Mouse (Mus musculus) lung, postnatal 14 days (tissue): ENCODE data around the gene Rhox2a.
"Not testable (repeated sequence)": the region's sequence is repeated elsewhere in the genome, so short reads cannot be mapped to it uniquely, and the experiment has no call there.

Source experiments
- DNase-seq: peaks from one replicate; pipeline ENCODE4 v3.0.0; 2021

Rhox2a gene

DNA sequence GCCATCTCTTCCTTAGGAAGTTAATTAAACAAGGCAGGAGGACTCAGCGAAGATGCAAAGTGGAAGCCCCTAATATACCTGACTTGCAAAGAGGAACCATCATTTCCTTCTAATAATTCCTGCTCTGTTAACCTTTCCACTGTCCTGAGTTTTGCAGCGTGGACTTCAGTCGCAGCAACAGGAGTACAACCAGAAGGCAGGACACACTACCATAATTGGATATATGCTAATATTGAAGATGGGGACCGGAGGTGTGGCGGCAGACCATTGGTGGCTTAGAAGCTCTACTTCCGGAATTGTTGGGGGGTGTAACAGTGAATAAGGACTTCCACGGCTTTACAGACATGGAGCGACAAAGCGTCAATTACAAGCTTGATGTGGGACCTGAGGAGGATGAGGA is at the start of gene Rhox2a:
Rhox2a (plus strand) TSS at position 301 of the 400 bp plus-strand sequence.
- not testable (repeated sequence) for DNase-seq

DNA sequence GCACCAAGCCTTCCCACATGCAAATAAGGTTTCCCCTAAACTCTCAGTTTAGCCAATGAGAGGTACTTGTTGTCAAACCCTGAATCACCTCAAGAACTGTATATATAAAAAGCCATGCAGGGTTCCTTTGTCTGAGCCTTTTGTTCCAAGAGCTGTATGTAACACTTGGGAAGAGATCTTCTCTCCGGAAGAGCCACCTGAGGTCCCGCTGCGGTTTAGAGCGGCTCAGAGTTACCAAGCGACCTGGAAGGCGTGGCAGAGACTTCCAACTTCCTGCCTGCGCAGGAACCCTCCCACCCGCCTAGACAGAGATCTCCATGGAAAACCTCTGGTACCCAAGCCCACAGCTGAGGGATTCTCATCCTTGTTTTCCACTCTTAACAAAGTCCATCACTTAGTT is 46.1 kb upstream of the Rhox2a start:
- DNase-seq, result no peak

DNA sequence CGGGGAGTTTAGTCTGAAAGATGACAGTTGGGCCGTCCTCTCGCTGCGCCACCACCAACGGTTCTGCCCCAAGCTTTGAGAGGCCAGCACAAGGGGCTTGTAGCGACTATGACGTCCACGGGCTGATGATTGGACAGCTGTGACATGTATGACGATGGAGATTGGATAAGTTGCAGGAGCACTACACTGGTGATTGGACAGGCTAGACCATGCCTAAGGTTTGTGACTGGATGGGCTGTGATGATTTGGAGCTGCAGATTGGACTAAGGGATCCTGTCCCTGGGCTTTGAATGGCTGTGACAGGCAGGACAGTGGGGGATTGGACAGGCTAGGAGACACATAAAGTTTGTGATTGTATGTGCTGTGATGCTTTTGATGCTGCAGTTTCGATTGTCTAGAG is 33.8 kb upstream of the Rhox2a start, which contains the start of gene Gm9:
Gm9 (minus strand) TSS at position 101 of the 400 bp plus-strand sequence.
- DNase-seq, result no peak

DNA sequence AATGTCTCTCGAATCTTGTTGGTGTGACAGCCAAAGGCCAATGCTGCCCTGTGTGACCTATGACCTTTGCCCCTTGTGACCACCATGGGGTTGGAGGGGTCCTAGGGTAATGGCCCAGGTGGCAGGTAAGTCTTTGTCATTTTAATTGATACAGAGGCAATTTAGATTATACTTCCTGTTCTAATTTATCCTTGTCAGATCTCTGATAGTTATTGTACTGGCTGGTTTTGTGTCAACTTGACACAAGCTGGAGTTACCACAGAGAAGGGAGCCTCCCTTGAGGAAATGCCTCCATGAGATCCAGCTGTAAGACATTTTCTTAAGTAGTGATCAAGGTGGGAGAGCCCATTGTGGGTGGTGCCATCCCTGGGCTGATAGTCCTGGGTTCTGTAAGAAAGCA is 22.6 kb upstream of the Rhox2a start, which contains the start of gene Rhox1:
Rhox1 (minus strand) TSS at position 101 of the 400 bp plus-strand sequence.
- not testable (repeated sequence) for DNase-seq

DNA sequence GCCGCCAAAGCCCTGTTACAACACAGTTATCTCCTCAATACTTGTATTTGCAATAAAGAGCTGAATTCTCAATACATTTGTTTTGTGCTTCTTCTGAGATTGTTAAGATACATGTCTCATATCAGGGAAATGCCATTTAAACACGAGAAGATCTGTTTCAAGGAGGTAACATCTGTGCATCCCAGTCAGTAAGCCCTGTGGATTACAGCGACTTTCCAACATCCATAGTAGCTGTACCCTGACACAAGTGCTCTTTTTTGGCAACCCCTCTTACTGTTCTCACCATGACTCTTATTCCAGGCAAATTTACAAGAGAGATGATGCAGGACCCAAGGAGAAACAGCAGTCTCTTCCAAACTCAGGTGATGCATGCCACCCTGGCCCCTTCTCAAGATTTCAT is 4.8 kb downstream of the Rhox2a start, which contains the start of gene Rhox3a:
Rhox3a (plus strand) TSS at position 301 of the 400 bp plus-strand sequence.
- not testable (repeated sequence) for DNase-seq

DNA sequence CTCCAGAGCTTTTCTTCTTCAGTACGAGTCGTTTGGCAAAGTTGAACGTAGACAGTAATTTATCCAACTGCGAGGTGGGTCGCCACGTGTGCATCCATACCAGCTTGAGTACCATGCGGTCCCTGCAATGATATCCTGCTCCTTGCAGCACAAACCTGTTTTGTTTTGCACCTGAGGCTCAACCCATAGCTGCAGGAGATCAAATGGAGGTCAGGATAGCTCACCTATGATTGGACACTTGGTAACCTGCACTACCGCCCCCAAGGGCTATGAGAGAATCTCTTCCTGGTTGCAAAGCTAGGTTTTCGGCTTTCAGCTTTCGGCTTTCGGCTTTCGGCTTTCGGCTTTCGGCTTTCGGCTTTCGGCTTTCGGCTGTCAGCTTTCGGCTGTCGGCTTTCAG is 20.3 kb downstream of the Rhox2a start, which contains the start of gene Rhox4a:
Rhox4a (plus strand) TSS at position 301 of the 400 bp plus-strand sequence.
- DNase-seq, result not testable (repeated sequence)
